Mouse (Mus musculus) midbrain, embryonic 13.5 days (tissue): Measurements from ENCODE around the gene Tmem41a. TPM values are rescaled to one million over a fixed set of nuclear protein-coding genes. Genes with fewer than 3 reads are reported as not detected.
A peak's percentile ranks its signal among the peaks of the same experiment; 100 is the strongest.
"Not testable (repeated sequence)": the region's sequence is repeated elsewhere in the genome, so short reads cannot be mapped to it uniquely, and the experiment has no call there.

ENCODE experiments used
- ATAC-seq: fragments of 200-750 bp; cut with Nextera tagmentation; 2 replicates; pipeline ENCODE4 v1.8.0; 2017; ENCODE audit warnings: mild to moderate bottlenecking, moderate TSS enrichment, moderate library complexity
- H3K27ac ChIP-seq: fragments of 300-500 bp; sonication (generic); 2 replicates; pipeline ENCODE4 v1.5.1; 2015; ENCODE audit warnings: inconsistent platforms, mild to moderate bottlenecking, moderate library complexity
- H3K27me3 ChIP-seq: fragments of 300-500 bp; sonication (generic); 2 replicates; pipeline ENCODE4 v1.6.1; 2015; ENCODE audit warnings: mild to moderate bottlenecking, inconsistent platforms
- H3K36me3 ChIP-seq: fragments of 300-500 bp; sonication (generic); 2 replicates; pipeline ENCODE4 v1.6.1; 2015; ENCODE audit warnings: mild to moderate bottlenecking, inconsistent platforms
- H3K4me1 ChIP-seq: fragments of 300-500 bp; sonication (generic); replicated peaks from 2 replicates; pipeline ENCODE4 v1.6.1; 2015; ENCODE audit warnings: inconsistent platforms
- H3K4me2 ChIP-seq: fragments of 300-500 bp; sonication (generic); replicated peaks from 2 replicates; pipeline ENCODE4 v1.6.1; 2015; ENCODE audit warnings: moderate library complexity, mild to moderate bottlenecking, inconsistent platforms
- H3K4me3 ChIP-seq: fragments of 300-500 bp; sonication (generic); replicated peaks from 2 replicates; pipeline ENCODE4 v1.5.1; 2015; ENCODE audit warnings: mild to moderate bottlenecking, inconsistent platforms
- H3K9ac ChIP-seq: fragments of 300-500 bp; sonication (generic); replicated peaks from 2 replicates; pipeline ENCODE4 v1.6.1; 2015; ENCODE audit warnings: mild to moderate bottlenecking, inconsistent platforms
- H3K9me3 ChIP-seq: fragments of 300-500 bp; sonication (generic); 2 replicates; pipeline ENCODE4 v1.6.1; 2016; ENCODE audit warnings: mild to moderate bottlenecking, inconsistent platforms
- WGBS: fragments of 180-500 bp; shearing (Covaris S2); methylation state at CpG from one replicate; pipeline ENCODE4 v1.1.7; 2015; 5-methylcytosine and 5-hydroxymethylcytosine counted together
- polyA plus RNA-seq: library from polyadenylated mRNA; unstranded; fragments of >200 nt; fragmentation: Nextera tagmentation; extraction: Ambion mirVana; gene quantifications from 2 replicates; pipeline ENCODE4 v1.2.1, GENCODE M21; 2015

The Tmem41a gene
- 28.3 and 28.9 TPM in 2 replicates for polyA plus RNA-seq

- peak; percentile 97 for ATAC-seq
- Histone ChIP-seq H3K4me1 (peaks cover 13% of the 10 kb centered on the region), H3K36me3 (no peaks in the 10 kb centered on the region), H3K27ac (peak within 1 kb of the TSS; percentile 64), H3K9me3 (no peaks in the 10 kb centered on the region), H3K27me3 (no peaks in the 10 kb centered on the region), H3K4me2 (peak within 1 kb of the TSS; percentile 76), H3K4me3 (peak within 1 kb of the TSS; percentile 71), H3K9ac (peak within 1 kb of the TSS; percentile 80)
- WGBS: 1% methylated on average over 63 of the region's 63 CpGs
Observed at GRCm38 (mm10) chr16:21946761-21947715, at the start of gene Tmem41a. Gene Tmem41a, minus strand, starts transcription at chr16:21947552.

- peaks cover 7% of the 10 kb centered on the region for H3K4me1 ChIP-seq
- WGBS: 77% methylated on average over 4 of the region's 4 CpGs
- ATAC-seq: no peak
- no peaks in the 10 kb centered on the region for H3K36me3 ChIP-seq
- H3K9ac ChIP-seq: no peak overlapping the region
- no peaks in the 10 kb centered on the region for H3K9me3 ChIP-seq
- H3K27me3 ChIP-seq: 0 out of 2 replicates have a peak, but pooled peaks cover 7% of the 10 kb centered on the region
- H3K27ac ChIP-seq: no peak overlapping the region
- no peak overlapping the region for H3K4me2 ChIP-seq
- no peak overlapping the region for H3K4me3 ChIP-seq
Observed at GRCm38 (mm10) chr16:21996402-21996801, 49.0 kb upstream of the Tmem41a start.

DNA sequence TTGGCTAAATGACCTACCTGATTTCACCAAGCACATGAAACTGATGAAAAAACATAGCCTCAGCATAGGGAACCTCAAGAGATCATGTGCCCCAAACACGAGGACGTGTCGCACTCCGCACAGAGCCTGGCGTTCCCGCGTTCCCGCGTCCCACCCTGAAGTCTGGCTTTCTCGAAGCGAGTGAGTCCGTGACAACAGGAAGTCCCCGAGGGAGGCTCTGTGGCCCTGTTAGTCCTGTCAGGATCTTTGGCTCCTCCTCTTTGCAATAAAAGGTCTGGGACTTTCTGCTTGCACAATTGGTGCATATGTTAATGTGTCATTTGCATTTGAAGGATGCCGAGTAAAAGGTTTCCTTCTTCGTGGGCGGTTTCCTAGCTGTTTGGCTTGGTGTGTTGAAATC lies 48.0 kb upstream of the Tmem41a start, which contains the start of gene Liph:
Gene Liph (minus strand): TSS at position 360 of the 400 bp plus-strand sequence.
- peak within 1 kb of the TSS; percentile 56 for H3K4me2 ChIP-seq
- H3K27me3 ChIP-seq: 0 out of 2 replicates have a peak, but pooled peaks cover 7% of the 10 kb centered on the region
- H3K9ac ChIP-seq: no peak within 1 kb of the TSS
- H3K9me3 ChIP-seq: no peaks in the 10 kb centered on the region
- no peak within 1 kb of the TSS for H3K27ac ChIP-seq
- peak within 1 kb of the TSS; percentile 23 for H3K4me3 ChIP-seq
- no peak for ATAC-seq
- H3K36me3 ChIP-seq: no peaks in the 10 kb centered on the region
- WGBS: 6% methylated on average over 16 of the region's 16 CpGs
- peaks cover 7% of the 10 kb centered on the region for H3K4me1 ChIP-seq

DNA sequence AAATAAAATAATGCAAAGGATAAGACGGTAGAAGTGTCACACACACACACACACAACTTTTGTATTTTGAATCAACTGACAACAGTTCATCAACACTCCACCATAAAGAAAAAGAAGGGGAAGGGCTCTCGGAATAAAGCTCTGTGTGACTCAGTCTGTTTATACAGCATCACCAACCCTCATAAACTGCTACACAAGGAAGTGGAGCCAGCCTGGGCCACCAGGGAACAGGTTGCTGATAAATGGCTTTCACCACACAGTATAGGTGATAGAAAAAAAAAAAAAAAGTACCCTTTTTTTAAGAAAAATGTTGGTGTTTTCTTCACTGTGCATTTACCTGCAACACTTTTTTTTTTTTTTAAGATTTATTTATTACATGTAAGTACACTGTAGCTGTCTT lies 44.4 kb upstream of the Tmem41a start:
- Histone ChIP-seq H3K4me3 (no peak overlapping the region), H3K27me3 (0 out of 2 replicates have a peak, but pooled peaks cover 7% of the 10 kb centered on the region), H3K36me3 (no peaks in the 10 kb centered on the region), H3K9me3 (no peaks in the 10 kb centered on the region), H3K27ac (no peak overlapping the region), H3K4me2 (no peak overlapping the region), H3K9ac (no peak overlapping the region), H3K4me1 (peaks cover 7% of the 10 kb centered on the region)
- ATAC-seq: no peak
- 92% methylated on average over 2 of the region's 2 CpGs for WGBS

- not testable (repeated sequence) for H3K4me3 ChIP-seq, H3K9ac ChIP-seq, H3K27me3 ChIP-seq, H3K27ac ChIP-seq, H3K9me3 ChIP-seq, ATAC-seq, H3K36me3 ChIP-seq, H3K4me2 ChIP-seq, H3K4me1 ChIP-seq
Observed at GRCm38 (mm10) chr16:21990893-21991292, 43.5 kb upstream of the Tmem41a start.

DNA sequence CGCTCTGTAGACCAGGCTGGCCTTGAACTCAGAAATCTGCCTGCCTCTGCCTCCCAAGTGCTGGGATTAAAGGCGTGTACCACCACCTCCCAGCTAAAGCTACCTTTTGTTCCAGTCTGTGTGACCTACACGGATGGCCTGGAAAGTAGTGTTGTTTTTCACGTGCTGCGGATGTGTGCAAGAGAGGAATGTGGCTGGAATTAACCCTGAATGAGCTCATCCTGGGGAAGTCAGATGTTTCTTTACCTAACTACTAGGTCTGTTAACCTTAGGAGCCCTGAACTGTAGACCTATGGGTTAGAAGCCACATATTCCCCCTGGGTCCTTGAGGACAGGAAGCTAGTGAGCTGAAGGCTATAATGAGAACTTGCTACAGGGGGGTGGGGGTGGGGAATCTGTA lies 40.6 kb upstream of the Tmem41a start:
- ATAC-seq: no peak
- no peaks in the 10 kb centered on the region for H3K27me3 ChIP-seq
- no peak overlapping the region for H3K4me3 ChIP-seq
- no peaks in the 10 kb centered on the region for H3K36me3 ChIP-seq
- H3K9me3 ChIP-seq: no peaks in the 10 kb centered on the region
- no peak overlapping the region for H3K27ac ChIP-seq
- no peak overlapping the region for H3K9ac ChIP-seq
- H3K4me1 ChIP-seq: no peaks in the 10 kb centered on the region
- WGBS: 79% methylated on average over 5 of the region's 5 CpGs
- H3K4me2 ChIP-seq: no peak overlapping the region

DNA sequence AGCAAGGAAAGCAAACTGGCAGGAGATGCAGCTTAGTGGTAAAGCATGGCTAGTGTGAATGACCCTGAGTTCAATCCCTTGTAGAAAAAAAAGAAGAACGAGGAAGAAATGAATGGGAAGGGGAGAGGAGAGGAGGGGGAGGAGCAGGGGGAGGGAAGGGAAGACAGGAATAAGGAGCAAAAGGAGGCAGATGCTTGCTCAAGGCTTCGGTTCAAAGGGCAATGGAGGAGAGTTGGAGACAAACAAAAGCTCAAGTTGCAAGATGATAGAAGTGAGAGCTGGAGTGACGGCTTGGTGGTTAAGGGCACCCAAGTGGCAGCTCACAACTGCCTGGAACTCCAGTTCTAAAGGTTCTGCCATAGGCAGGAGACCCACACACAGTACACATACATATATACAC lies 38.8 kb upstream of the Tmem41a start:
- H3K36me3 ChIP-seq: no peaks in the 10 kb centered on the region
- H3K4me3 ChIP-seq: no peak overlapping the region
- H3K4me2 ChIP-seq: no peak overlapping the region
- whole genome bisulfite sequencing: 53% methylated on average over 3 of the region's 3 CpGs
- H3K27me3 ChIP-seq: no peaks in the 10 kb centered on the region
- H3K4me1 ChIP-seq: no peaks in the 10 kb centered on the region
- no peak overlapping the region for H3K27ac ChIP-seq
- no peaks in the 10 kb centered on the region for H3K9me3 ChIP-seq
- no peak for ATAC-seq
- no peak overlapping the region for H3K9ac ChIP-seq

- H3K4me1 ChIP-seq: no peaks in the 10 kb centered on the region
- no peak for ATAC-seq
- no peak overlapping the region for H3K27ac ChIP-seq
- H3K36me3 ChIP-seq: no peaks in the 10 kb centered on the region
- no peaks in the 10 kb centered on the region for H3K9me3 ChIP-seq
- H3K4me2 ChIP-seq: no peak overlapping the region
- no peak overlapping the region for H3K4me3 ChIP-seq
- H3K9ac ChIP-seq: no peak overlapping the region
- WGBS: 87% methylated on average over 12 of the region's 12 CpGs
- no peaks in the 10 kb centered on the region for H3K27me3 ChIP-seq
Observed at GRCm38 (mm10) chr16:21984091-21984490, 36.7 kb upstream of the Tmem41a start.

GRCm38 (mm10) chr16:21983581-21983980 lies 36.2 kb upstream of the Tmem41a start:
- ATAC-seq: no peak
- 92% methylated on average over 4 of the region's 4 CpGs for WGBS
- H3K9me3 ChIP-seq: no peaks in the 10 kb centered on the region
- no peak overlapping the region for H3K4me3 ChIP-seq
- H3K27me3 ChIP-seq: no peaks in the 10 kb centered on the region
- no peak overlapping the region for H3K9ac ChIP-seq
- no peaks in the 10 kb centered on the region for H3K36me3 ChIP-seq
- no peak overlapping the region for H3K4me2 ChIP-seq
- H3K27ac ChIP-seq: no peak overlapping the region
- H3K4me1 ChIP-seq: no peaks in the 10 kb centered on the region

- Histone ChIP-seq H3K27me3 (no peaks in the 10 kb centered on the region), H3K4me3 (no peak overlapping the region), H3K9me3 (no peaks in the 10 kb centered on the region), H3K27ac (no peak overlapping the region), H3K9ac (no peak overlapping the region), H3K4me1 (no peaks in the 10 kb centered on the region), H3K36me3 (no peaks in the 10 kb centered on the region), H3K4me2 (no peak overlapping the region)
- 94% methylated on average over 9 of the region's 9 CpGs for whole genome bisulfite sequencing
- ATAC-seq: no peak
Observed at GRCm38 (mm10) chr16:21983146-21983545, 35.8 kb upstream of the Tmem41a start.

DNA sequence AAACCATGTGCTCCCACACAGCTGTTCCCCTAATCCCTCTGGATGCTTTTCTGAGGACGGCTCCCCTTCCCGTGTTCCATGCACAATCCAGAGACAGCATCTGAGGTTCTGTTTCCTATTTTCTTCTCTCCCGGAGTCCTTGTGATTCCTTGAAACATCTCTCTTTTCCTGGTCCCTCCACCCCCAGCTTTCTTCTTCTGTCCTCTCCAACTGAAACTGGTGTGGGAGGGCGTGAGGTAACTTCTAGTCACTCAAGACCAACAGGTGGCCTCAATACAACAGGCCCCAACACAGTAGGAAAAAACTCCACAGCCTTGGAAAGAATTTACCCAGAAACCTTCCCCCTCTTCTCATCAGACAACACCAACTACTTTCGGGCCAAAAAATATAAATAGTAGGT lies 30.0 kb upstream of the Tmem41a start:
- H3K4me1 ChIP-seq: peaks cover 8% of the 10 kb centered on the region
- H3K4me3 ChIP-seq: no peak overlapping the region
- ATAC-seq: no peak
- no peaks in the 10 kb centered on the region for H3K27me3 ChIP-seq
- no peaks in the 10 kb centered on the region for H3K36me3 ChIP-seq
- 72% methylated on average over 5 of the region's 5 CpGs for WGBS
- H3K9me3 ChIP-seq: no peaks in the 10 kb centered on the region
- H3K27ac ChIP-seq: no peak overlapping the region
- H3K4me2 ChIP-seq: no peak overlapping the region
- no peak overlapping the region for H3K9ac ChIP-seq

- H3K27ac ChIP-seq: no peak overlapping the region
- H3K4me3 ChIP-seq: peak overlapping the region; percentile 15
- H3K36me3 ChIP-seq: no peaks in the 10 kb centered on the region
- H3K9ac ChIP-seq: peak overlapping the region; percentile 40; the same call in 1 of the 2 replicates
- no peak for ATAC-seq
- H3K4me1 ChIP-seq: peaks cover 8% of the 10 kb centered on the region
- 2% methylated on average over 16 of the region's 16 CpGs for WGBS
- H3K4me2 ChIP-seq: peak overlapping the region; percentile 45
- H3K9me3 ChIP-seq: no peaks in the 10 kb centered on the region
- no peaks in the 10 kb centered on the region for H3K27me3 ChIP-seq
Observed at GRCm38 (mm10) chr16:21976203-21976602, 28.9 kb upstream of the Tmem41a start.
